Mouse (Mus musculus): ENCODE measurements at regions not wholly inside any gene's neighbourhood (a gene's known extent, or its start where the extent isn't known, plus 50 kb on each side); places are given as distances from the start of the nearest gene placed in this dataset.

- TF ChIP-seq CTCF (conservative IDR thresholded peaks at IDR 0.05) = no peak
- Histone ChIP-seq H3K4me3 (no peak overlapping the region), H3K27ac (no peak overlapping the region)
- no peak for DNase-seq (ENCODE audit: low spot score in 2 of 2)
These were observed 733.0 kb downstream of the Rpia start for GRCm38 (mm10) chr6:70059028-70059427.

- DNase-seq (ENCODE audit: low spot score in 2 of 2) = no peak
- H3K4me3 ChIP-seq = no peak overlapping the region
- TF ChIP-seq CTCF (conservative IDR thresholded peaks at IDR 0.05) = no peak
- no peak overlapping the region for H3K27ac ChIP-seq
These were observed 733.7 kb downstream of the Rpia start for GRCm38 (mm10) chr6:70058374-70058773.

GRCm38 (mm10) chr6:70040894-70041293 lies 751.1 kb downstream of the Rpia start:
- TF ChIP-seq CTCF (conservative IDR thresholded peaks at IDR 0.05) = no peak
- no peak overlapping the region for H3K4me3 ChIP-seq
- DNase-seq (ENCODE audit: low spot score in 2 of 2) = no peak
- no peak overlapping the region for H3K27ac ChIP-seq

GRCm38 (mm10) chr6:70033674-70034073 lies 758.4 kb downstream of the Rpia start:
- DNase-seq (ENCODE audit: low spot score in 2 of 2) = no peak
- Histone ChIP-seq H3K27ac (no peak overlapping the region), H3K4me3 (no peak overlapping the region)
- no peak for TF ChIP-seq CTCF (conservative IDR thresholded peaks at IDR 0.05)

- TF ChIP-seq CTCF (conservative IDR thresholded peaks at IDR 0.05) = no peak
These were observed 780.5 kb downstream of the Rpia start for GRCm38 (mm10) chr6:70011555-70011954.

More at GRCm38 (mm10) chr6:70011555-70011954, 780.5 kb downstream of the Rpia start:
- Histone ChIP-seq H3K4me3 (no peak overlapping the region), H3K27ac (no peak overlapping the region)
- DNase-seq (ENCODE audit: low spot score in 2 of 2) = no peak

Small RNA genes lying in the stretch of these regions (microRNA-seq; reads per million reads assigned to microRNA genes)
- gene Gm23694 = 0 reads per million in 2 experiments
- 0 reads per million in 2 experiments for gene Gm24096

Measured in layer of hippocampus, adult 2 months (tissue).